Mouse (Mus musculus) embryonic facial prominence, embryonic 11.5 days (tissue): ENCODE data around the gene Prps1l3. TPM values are rescaled to one million over a fixed set of nuclear protein-coding genes. Genes with fewer than 3 reads are reported as not detected.
A peak's percentile ranks its signal among the peaks of the same experiment; 100 is the strongest.

Source experiments
- ATAC-seq: fragments of 200-750 bp; cut with Nextera tagmentation; replicated peaks from 2 replicates; pipeline ENCODE4 v1.8.0; 2017; ENCODE audit warnings: low read depth; ENCODE audit not compliant: insufficient number of reproducible peaks, low FRiP score, low TSS enrichment
- DNase-seq: peaks from one replicate; pipeline ENCODE4 v3.0.0-alpha.2; 2015; ENCODE audit warnings: low spot score
- H3K27ac ChIP-seq: fragments of 300-500 bp; sonication (generic); replicated peaks from 2 replicates; pipeline ENCODE4 v1.5.1; 2014; ENCODE audit warnings: mild to moderate bottlenecking, low read depth, low read length, control low read depth
- H3K27me3 ChIP-seq: fragments of 300-500 bp; sonication (generic); 2 replicates; pipeline ENCODE4 v1.6.1; 2014; ENCODE audit warnings: mild to moderate bottlenecking, low read length, moderate library complexity, mixed read lengths; ENCODE audit not compliant: control insufficient read depth, insufficient read depth
- H3K36me3 ChIP-seq: fragments of 300-500 bp; sonication (generic); replicated peaks from 2 replicates; pipeline ENCODE4 v1.6.1; 2014; ENCODE audit warnings: low read depth, mild to moderate bottlenecking, low read length, moderate library complexity, mixed read lengths; ENCODE audit not compliant: control insufficient read depth, insufficient read depth
- H3K4me1 ChIP-seq: fragments of 300-500 bp; sonication (generic); 2 replicates; pipeline ENCODE4 v1.6.1; 2014; ENCODE audit warnings: low read length, mixed read lengths; ENCODE audit not compliant: control insufficient read depth, insufficient read depth
- H3K4me2 ChIP-seq: fragments of 300-500 bp; sonication (generic); 2 replicates; pipeline ENCODE4 v1.6.1; 2014; ENCODE audit warnings: low read depth, mild to moderate bottlenecking, control low read depth, low read length, moderate library complexity
- H3K4me3 ChIP-seq: fragments of 300-500 bp; sonication (generic); 2 replicates; pipeline ENCODE4 v1.5.1; 2014; ENCODE audit warnings: low read depth, low read length, control low read depth
- H3K9ac ChIP-seq: fragments of 300-500 bp; sonication (generic); replicated peaks from 2 replicates; pipeline ENCODE4 v1.6.1; 2014; ENCODE audit warnings: mild to moderate bottlenecking, control low read depth, low read length
- H3K9me3 ChIP-seq: fragments of 300-500 bp; sonication (generic); replicated peaks from 2 replicates; pipeline ENCODE4 v1.6.1; 2016; ENCODE audit warnings: mild to moderate bottlenecking, low read length, inconsistent platforms, mixed read lengths; ENCODE audit not compliant: control insufficient read depth
- WGBS: fragments of 180-500 bp; shearing (Covaris S2); extraction: QIAGEN DNeasy Blood & Tissue Kit; methylation state at CpG from one replicate; pipeline ENCODE4 v1.1.7; 2014; 5-methylcytosine and 5-hydroxymethylcytosine counted together
- polyA plus RNA-seq: library from polyadenylated mRNA; unstranded; fragments of >200 nt; fragmentation: Nextera tagmentation; extraction: Ambion mirVana; gene quantifications from 2 replicates; pipeline ENCODE4 v1.2.1, GENCODE M21; 2014

Prps1l3 gene
- polyA plus RNA-seq, 1 experiment from 2014 or later, result 101 TPM

DNA sequence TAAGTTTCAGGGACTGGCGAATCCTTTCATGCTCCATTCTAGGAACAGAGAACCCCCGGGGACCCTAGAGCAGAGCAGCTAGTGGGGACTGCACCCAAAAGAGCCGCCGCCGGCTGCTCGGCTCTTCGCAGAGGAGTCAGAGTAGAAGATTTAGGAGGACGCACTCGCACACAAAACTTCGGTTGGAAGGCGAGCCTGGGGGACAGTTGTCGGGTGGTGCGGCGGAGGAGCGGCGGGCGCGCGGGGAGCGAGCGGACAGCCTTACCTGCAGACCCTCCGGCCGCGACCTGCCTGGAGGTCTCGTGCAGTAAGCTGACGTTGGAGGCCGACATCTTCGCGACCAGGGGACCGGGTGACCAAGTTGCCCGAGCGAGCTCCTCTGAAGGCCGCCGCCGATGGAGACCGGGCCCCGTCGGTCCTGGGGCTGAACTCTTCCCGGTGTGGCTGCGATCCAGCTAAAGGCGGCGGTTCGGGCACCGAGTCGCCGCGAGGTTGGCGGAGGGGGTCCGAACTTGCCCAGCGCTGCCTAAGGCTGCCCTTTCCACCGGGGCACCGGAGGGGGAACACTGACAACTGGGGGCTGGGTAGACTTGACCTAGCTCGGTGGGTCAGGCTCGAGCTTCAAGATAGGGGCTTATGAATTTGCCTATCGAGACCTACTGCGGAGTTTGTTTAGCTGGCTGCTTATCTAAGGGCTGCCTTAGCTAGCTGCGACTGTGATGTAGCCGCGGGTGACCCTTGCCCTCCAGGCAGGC lies 33.4 kb upstream of the Prps1l3 start:
- Histone ChIP-seq H3K4me2 (peak overlapping the region; percentile 80), H3K9ac (peak overlapping the region; percentile 58), H3K27ac (no peak overlapping the region), H3K4me3 (peak overlapping the region; percentile 47), H3K27me3 (no peaks in the 10 kb centered on the region; the same call in 1 of the 2 replicates), H3K9me3 (no peaks in the 10 kb centered on the region), H3K36me3 (no peaks in the 10 kb centered on the region), H3K4me1 (no peaks in the 10 kb centered on the region)
- peak; percentile 40 for DNase-seq
- under 1% methylated on average over 59 of the region's 59 CpGs for WGBS
- peak; percentile 35; the same call in 1 of the 2 replicates for ATAC-seq

DNA sequence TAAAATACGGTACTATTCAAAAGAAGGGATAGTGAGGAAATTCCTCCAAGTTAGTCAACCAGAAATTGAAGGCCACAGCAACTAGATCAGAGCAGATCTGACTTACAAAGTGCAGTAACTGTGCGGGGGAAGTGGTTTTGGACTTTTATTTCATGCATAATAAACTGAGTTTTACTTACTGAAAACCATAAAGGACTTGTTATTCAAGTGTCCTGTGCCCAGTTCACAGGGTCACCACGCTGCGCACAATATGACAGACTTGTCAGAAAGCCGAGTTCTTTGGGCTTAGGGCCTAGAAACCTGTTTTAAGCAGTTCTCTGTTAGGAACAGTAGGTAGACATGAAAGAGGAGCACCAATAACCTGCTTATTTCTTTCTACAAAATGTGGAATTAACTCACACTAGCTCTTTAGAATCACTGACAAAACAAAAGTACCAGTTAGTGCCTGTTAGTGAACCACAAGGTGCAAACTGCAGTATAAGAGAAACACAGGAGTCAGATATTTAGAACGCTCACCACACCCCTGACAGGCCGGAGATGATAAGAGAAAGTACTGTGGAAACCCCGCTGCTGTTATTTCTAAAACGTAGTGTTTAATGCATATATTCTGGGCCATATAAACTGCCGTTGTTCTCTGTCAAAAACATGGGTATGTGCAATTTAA lies 32.7 kb upstream of the Prps1l3 start, which contains the start of gene Slc25a21:
Gene Slc25a21 (minus strand): TSS at position 110 of the 664 bp plus-strand sequence.
- H3K4me2 ChIP-seq, result peak within 1 kb of the TSS; percentile 80
- H3K9ac ChIP-seq, result peak within 1 kb of the TSS; percentile 58
- WGBS, result 51% methylated on average over 10 of the region's 10 CpGs
- H3K27ac ChIP-seq, result no peak within 1 kb of the TSS
- ATAC-seq (no peak), DNase-seq (no peak)
- H3K9me3 ChIP-seq, result no peaks in the 10 kb centered on the region
- no peaks in the 10 kb centered on the region; the same call in 1 of the 2 replicates for H3K27me3 ChIP-seq
- H3K4me3 ChIP-seq, result peak within 1 kb of the TSS; percentile 47
- H3K4me1 ChIP-seq, result no peaks in the 10 kb centered on the region
- H3K36me3 ChIP-seq, result no peaks in the 10 kb centered on the region

DNA sequence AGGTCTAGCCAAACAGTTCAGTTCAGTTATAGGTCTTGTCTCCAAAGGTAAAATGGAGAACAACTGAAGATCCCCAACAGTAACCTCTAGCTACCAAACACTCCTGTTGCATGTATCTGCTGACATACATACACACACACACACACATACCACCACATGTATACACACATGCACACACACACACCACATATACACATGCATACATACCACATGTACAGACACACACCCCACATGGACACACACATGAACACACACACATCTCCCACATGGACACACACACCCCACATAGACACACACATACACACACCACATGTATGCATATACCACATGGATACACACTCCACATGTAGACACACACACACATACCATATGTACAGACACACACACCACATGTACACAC lies 31.9 kb upstream of the Prps1l3 start:
- no peak overlapping the region for H3K4me3 ChIP-seq
- no peaks in the 10 kb centered on the region for H3K4me1 ChIP-seq
- no peaks in the 10 kb centered on the region; the same call in 1 of the 2 replicates for H3K27me3 ChIP-seq
- no peak for DNase-seq
- H3K27ac ChIP-seq, result no peak overlapping the region
- ATAC-seq, result 0 out of 2 replicates have a peak, but pooled peaks have one; percentile 30
- H3K4me2 ChIP-seq, result no peak overlapping the region
- no peaks in the 10 kb centered on the region for H3K36me3 ChIP-seq
- H3K9me3 ChIP-seq, result no peaks in the 10 kb centered on the region
- no peak overlapping the region for H3K9ac ChIP-seq

DNA sequence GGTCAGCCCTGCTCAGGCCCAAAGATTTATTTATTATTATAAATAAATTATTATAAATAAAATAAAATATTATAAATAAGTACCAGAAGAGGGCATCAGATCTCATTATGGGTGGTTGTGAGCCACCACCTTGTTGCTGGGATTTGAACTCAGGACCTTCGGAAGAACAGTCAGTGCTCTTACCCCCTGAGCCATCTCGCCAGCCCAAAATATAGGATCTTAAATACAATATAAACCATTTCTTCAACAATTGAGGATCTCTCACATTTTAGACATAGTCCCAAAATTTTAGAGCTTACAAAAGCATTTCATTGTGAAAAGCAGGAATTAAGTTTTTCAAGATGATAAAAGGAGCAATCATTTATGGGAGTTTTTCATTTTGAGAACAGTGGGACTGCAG lies 30.8 kb upstream of the Prps1l3 start:
- Histone ChIP-seq H3K27me3 (no peaks in the 10 kb centered on the region; the same call in 1 of the 2 replicates), H3K36me3 (no peaks in the 10 kb centered on the region), H3K9me3 (no peaks in the 10 kb centered on the region), H3K27ac (no peak overlapping the region), H3K9ac (no peak overlapping the region), H3K4me3 (no peak overlapping the region), H3K4me1 (no peaks in the 10 kb centered on the region), H3K4me2 (no peak overlapping the region)
- no peak for ATAC-seq
- WGBS, result 95% methylated on average over 2 of the region's 2 CpGs
- DNase-seq, result no peak

DNA sequence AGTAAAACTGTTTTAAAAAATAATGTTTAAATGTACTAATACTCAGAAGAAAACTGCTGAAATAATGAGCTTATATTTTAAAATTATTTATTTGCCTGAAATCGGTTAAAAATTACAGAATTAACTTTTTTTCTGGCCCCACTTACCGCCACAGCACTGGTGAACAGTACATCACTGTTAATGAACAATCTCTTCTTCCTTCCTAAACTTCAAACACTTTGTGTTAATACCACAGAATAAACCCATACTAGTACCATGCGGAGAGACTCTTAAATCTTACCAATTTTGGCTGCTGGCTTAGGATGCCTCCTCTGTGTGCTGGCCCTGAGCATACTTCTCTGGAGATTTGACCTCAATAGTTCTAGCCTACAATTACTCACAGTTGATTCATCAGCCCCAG lies 28.3 kb upstream of the Prps1l3 start:
- Histone ChIP-seq H3K9ac (no peak overlapping the region), H3K9me3 (no peaks in the 10 kb centered on the region), H3K27me3 (no peaks in the 10 kb centered on the region; the same call in 1 of the 2 replicates), H3K4me2 (no peak overlapping the region), H3K4me3 (no peak overlapping the region), H3K4me1 (no peaks in the 10 kb centered on the region), H3K27ac (no peak overlapping the region), H3K36me3 (no peaks in the 10 kb centered on the region)
- DNase-seq (no peak), ATAC-seq (no peak)
- 95% methylated on average over 3 of the region's 3 CpGs for WGBS

DNA sequence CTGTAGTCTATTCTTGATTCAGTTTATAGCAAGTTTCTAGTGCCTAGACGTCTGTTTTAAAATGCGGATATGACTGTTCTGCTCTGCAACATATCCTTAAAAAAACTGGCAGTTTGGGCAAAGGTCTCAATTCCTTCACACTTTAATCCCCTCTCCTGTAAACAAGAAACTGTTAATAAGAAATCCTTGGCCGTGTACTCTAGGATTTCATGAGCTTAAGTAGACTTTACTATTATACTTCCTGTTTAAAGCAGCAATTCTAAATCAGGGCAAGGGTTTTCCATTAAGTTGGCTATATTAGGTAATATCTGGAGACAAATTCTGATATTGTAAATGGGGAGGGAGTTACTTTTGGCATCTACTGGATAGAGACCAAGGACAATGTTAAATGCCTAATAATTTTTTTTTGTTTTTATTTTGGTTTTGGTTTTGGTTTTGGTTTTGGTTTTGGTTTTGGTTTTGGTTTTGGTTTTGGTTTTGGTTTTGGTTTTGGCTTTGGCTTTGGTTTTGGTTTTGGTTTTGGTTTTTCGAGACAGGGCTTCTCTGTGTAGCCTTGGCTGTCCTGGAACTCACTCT lies 25.8 kb upstream of the Prps1l3 start:
- WGBS, result 82% methylated on average over 4 of the region's 4 CpGs
- no peaks in the 10 kb centered on the region for H3K9me3 ChIP-seq
- no peak overlapping the region for H3K4me2 ChIP-seq
- no peak overlapping the region for H3K27ac ChIP-seq
- ATAC-seq (no peak), DNase-seq (no peak)
- H3K36me3 ChIP-seq, result no peaks in the 10 kb centered on the region
- H3K27me3 ChIP-seq, result no peaks in the 10 kb centered on the region
- H3K9ac ChIP-seq, result no peak overlapping the region
- no peak overlapping the region for H3K4me3 ChIP-seq
- H3K4me1 ChIP-seq, result no peaks in the 10 kb centered on the region

DNA sequence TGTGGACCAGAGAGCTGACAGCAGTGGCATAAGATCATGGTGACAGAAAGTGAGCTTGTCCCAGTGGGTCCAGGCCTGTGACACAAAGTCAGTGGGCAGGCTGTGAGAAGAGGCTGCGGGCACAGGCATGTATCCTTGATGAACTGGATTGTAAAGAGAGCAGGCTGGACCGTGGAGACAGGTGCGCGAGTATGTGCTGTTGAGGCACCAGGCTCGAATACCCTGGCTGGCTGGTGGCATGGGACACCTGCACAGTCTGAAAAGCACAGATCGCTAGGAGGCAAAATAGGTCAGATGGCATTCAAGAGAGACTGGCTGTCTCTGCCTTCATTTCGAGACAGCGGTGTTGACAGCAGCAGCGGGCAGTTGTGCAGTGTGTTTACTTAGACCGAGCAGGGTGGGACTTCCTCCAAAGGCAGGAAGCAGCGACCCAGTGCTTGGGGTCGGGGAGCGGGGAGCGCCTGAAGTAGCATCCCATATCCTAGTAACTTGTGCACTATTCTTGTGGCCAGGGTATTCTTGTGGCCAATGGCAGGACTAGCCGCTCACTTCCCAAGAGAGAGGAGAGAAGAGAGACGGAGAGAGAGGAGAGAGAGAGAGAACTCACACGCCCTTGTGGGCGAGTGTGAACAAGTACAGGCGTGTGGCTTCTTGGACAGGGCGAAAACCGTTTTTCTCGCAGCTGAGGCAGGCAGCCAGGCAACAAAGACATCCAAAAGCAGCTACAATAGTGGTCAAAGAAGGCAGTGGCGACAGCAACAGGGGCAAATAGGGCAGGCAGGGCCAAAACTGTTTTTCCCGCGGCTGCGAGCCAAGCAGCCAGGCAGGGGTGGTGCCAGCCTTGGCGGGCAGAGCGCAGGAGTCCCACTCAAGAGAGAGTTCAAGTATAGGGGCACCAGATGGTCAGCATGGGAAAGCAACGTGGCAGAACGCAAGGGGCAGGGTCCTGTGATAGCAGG lies 18.6 kb upstream of the Prps1l3 start:
- Histone ChIP-seq H3K4me2 (peak overlapping the region; percentile 92), H3K27ac (no peak overlapping the region)
- 6% methylated on average over 30 of the region's 30 CpGs for WGBS

More for the DNA sequence above, 18.6 kb upstream of the Prps1l3 start:
- Histone ChIP-seq H3K4me1 (no peaks in the 10 kb centered on the region), H3K9ac (peak overlapping the region; percentile 74), H3K36me3 (no peaks in the 10 kb centered on the region), H3K27me3 (no peaks in the 10 kb centered on the region), H3K4me3 (peak overlapping the region; percentile 41), H3K9me3 (no peaks in the 10 kb centered on the region)
- DNase-seq, result peak; percentile 42
- peak; percentile 84 for ATAC-seq
